Mouse (Mus musculus): ENCODE data around the gene Syn3. TPM values are rescaled to one million over a fixed set of nuclear protein-coding genes. Genes with fewer than 3 reads are reported as not detected.

Syn3 gene
- total RNA-seq, 2 experiments from 2014 or later, result not detected

DNA sequence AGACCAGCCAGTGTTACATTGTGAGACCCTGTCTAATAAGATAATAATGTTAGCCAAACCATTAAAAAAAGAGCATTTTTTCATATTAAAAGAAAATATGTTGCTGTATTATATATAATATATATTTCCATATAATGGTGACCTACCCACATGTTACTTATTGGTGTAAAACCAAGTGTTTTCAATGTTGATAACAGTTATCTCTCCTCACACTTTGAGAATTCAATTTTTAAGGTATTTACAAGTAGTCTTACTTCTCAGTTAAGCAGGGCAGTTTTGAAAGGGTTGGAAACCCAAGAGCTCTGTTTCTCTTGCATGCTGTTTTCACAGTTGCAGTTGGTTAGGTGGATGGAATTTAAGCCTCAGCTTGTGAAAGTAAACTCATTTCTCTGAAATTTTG lies 475.5 kb downstream of the Syn3 start:
- ATAC-seq (ENCODE audit: poor library complexity, severe bottlenecking), result no peak

DNA sequence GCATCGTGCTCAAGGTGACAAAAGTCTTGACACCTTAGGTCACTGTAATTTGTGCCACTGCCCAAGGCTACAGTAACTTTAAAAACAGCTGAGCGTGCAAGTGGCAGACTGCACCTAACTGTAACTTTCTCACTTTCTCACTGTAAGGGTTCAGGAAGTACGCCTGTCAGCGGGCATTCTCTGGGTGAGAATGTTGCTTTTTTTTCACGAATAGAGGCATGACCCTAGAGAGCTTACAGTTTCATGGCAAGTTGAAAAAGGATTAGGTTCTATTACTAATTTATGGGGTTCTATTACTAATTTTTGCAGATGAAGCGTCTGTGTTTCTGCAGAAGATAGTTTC lies 476.3 kb downstream of the Syn3 start:
- peak; percentile 25 for ATAC-seq (ENCODE audit: poor library complexity, severe bottlenecking)

DNA sequence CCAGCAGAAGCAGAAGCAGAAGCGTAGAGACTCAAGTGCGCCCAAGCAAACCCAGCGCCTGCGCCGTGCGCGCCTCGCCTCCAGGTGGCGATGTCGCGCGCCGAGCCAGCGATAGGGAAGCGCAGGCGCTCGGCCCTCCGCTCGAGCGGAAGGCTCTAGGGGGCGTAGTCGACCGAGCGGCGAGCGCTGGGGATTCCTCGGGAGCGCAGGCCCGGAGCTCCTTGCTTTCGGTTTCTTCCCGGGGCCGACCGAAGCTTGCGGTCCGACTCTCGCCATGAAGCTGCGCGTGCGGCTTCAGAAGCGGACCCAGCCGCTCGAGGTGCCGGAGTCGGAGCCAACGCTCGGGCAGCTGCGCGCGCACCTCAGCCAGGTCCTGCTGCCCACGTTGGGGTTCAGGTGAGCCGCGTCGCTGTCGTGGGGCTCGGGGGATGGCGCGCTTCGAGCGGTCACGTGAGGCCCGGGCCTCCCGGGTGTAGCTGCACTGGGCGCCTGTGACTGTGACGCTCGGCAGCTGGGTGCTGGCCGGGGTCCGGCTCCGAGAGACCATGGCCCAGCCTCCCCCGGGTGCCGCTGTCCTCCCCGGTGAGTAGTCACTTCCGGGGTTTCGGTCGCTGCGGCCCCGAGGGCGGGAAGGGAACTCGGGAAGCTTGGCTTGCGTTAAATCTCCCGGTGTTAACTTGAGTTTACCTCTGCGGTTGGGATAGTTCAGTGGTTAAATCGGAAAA lies 476.8 kb downstream of the Syn3 start, which contains the start of gene Fbxo7:
Fbxo7 (plus strand) TSS at position 224 of the 725 bp plus-strand sequence.
- ATAC-seq (ENCODE audit: poor library complexity, severe bottlenecking), result peak; percentile 96

DNA sequence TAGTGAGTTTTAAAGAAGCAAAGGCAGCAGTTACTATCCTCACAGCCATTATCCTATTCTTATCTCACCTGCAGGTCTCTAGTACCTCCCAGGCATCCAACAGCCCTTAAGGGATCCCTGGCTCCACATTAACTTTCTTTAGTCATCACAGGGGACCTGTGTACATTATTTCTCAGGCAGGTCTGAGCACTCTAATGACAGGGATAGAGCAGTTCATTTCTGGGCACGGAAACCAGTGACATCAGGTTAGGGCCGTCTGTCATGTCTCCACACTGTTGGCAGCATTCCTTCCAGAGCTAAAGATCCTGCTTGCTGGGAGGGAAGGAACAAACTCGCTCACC lies 477.3 kb downstream of the Syn3 start:
- no peak; the same call in 1 of the 2 replicates for ATAC-seq (ENCODE audit: poor library complexity, severe bottlenecking)

DNA sequence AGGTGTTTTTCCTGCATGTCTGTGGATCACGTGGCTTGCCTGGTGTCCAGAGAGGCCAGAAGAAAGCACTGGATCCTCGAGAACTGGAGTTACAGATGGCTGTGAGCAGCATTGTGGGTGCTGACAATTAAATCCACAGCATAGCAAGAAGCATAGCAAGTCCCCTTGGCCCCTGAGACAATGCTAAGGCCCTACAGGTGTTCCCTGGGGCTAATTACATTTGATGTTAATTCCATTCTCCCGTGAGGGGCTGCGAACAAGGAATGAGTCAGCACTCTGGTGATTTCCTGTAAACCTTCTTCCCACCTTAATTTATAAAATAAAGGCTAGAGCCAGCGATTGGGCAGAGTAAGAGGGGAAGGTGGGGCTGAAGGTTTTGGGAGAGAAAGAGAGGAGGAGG lies 479.9 kb downstream of the Syn3 start:
- no peak for ATAC-seq (ENCODE audit: poor library complexity, severe bottlenecking)

DNA sequence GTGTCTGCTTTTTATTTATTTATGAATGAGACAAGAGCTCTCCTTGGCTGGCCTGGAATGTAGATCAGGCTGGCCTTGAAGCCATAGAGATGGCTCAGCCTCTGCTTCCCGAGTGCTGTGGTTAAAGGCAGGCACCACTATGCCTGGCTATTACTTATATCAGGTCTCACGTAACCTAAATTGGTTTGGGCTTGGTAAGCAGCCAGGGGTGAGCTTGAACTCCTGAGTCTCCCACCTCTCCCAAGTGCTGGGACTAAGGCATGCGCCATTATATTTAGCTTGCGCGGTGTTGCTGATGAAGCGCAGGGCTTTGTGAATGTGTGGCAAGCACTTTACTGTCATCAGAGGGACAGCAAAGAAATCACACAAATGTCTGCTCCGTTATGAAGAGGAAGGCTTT lies 480.9 kb downstream of the Syn3 start:
- ATAC-seq (ENCODE audit: poor library complexity, severe bottlenecking), result no peak

DNA sequence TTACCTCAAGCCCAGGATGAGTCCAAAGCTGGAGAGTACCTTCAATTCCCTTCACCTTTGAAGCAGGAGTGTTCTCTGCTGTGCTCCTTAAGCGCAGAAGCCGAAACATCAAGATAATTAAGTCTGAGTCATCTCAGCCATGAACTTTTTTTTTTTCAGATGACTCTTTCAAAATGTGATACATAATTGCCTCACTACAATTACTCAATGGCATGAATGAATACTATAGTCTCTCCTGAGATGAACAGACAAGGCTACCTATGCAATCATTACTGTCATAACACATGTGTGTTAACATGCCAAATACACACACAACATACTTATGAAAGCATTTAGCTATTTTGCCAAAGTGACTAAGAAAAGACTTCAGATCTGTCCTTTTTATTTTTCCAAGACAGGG lies 486.9 kb downstream of the Syn3 start, which contains the start of gene Bpifc:
Bpifc (minus strand) TSS at position 115 of the 400 bp plus-strand sequence.
- ATAC-seq (ENCODE audit: poor library complexity, severe bottlenecking), result no peak

DNA sequence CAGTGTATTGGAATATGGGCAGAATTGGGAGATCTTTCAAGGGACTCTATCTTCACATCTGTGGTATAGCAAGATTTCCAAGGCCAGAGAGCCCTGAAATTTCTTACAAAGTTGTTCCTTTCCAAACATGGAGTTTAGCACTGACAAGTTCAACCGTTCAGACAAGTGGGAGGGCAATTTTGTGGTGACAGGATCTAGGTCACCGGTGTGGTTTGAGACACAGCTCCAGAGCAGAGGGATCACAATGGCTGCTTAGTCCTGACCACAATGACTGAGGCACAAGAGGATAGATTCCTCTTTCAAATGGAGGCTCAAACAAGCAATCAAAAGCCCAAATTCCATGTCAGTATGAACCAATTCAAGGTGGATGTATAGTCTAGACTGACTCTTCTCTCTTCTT lies 487.5 kb downstream of the Syn3 start:
- no peak for ATAC-seq (ENCODE audit: poor library complexity, severe bottlenecking)

DNA sequence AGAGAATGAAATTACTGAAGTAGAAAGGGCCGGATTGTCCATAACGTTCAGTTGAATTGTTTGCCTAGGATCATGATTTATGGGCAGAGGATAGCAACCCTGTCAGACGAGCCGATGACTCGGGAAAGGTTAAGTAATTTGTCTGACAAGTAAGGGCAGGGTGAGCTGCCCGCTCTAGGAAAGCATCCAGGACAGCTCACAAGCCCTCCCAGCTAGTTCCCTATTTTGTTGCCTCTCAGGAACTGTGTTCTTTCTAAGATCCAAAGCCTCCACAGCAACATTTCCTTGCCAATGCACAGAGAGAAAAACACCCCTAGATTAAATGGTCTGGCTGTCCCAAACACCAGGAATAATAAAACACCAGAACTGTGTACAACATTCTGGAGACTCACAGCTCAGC lies 488.1 kb downstream of the Syn3 start:
- ATAC-seq (ENCODE audit: poor library complexity, severe bottlenecking), result peak; percentile 43; the same call in 1 of the 2 replicates

DNA sequence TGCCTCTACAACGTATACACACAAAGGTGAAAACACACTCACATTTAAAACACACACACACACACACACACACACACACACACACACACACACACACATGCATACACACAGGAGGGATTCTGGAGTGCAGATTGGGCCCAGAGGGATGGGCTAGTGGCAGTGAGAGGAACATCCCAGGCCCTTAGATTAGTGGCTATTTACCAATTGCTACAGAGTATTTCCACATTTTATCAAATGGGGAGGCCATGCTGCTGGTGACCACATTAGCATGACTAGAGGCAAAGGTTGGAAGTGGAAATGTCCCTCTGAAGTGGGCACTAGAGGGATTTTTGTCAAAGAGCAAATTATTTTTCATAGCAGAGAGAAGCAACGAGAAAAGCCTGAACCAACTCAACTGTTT lies 489.0 kb downstream of the Syn3 start:
- no peak for ATAC-seq (ENCODE audit: poor library complexity, severe bottlenecking)

DNA sequence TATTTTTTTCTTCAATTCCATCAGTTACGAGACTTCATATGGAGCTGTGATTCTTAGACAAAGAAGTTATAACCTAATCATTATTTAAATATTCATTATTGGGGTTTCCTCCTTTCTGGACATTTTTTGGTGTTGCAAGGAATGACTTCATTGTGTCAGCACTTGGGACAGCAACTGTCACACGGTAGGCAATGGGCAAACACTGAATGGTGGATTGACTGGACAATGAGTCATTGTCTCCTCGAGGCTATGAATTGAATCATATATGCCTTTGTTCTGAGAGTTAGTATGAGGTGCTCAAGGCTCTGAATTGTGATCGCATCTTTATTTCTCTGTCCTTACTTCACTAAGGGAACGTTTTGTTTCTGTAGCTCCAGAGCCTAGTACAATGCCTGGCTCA lies 492.2 kb downstream of the Syn3 start:
- no peak for ATAC-seq (ENCODE audit: poor library complexity, severe bottlenecking)

Other genes with a start within 250 kb of the Syn3 start
- gene Timp3, start 198.5 kb downstream of the Syn3 start, total RNA-seq (2015), result 0.04 TPM in 1 of 2 replicates, not detected in the other
- 0.08 and 0.44 TPM in 2 replicates for gene Timp3, start 198.5 kb downstream of the Syn3 start, total RNA-seq (2017)
- gene Hsp90b1, start 206.6 kb upstream of the Syn3 start, total RNA-seq (2015), result 448 and 496 TPM in 2 replicates
- gene Hsp90b1, start 206.6 kb upstream of the Syn3 start, total RNA-seq (2017), result 724 and 818 TPM in 2 replicates
- 0.41 and 0.67 TPM in 2 replicates for gene Ttc41, start 206.9 kb upstream of the Syn3 start, total RNA-seq (2015)
- gene Ttc41, start 206.9 kb upstream of the Syn3 start, total RNA-seq (2017), result 0.44 TPM in 1 of 2 replicates, not detected in the other